Mouse (Mus musculus) kidney, postnatal 36 days (tissue): ENCODE results near the gene Rapgef1.

Experiments used
- DNase-seq, 2 experiments: peaks; one replicate each; pipeline ENCODE4 v3.0.0; 2021 to 2022; ENCODE audit warnings: mixed read lengths in 2 of 2

Rapgef1 gene

DNA sequence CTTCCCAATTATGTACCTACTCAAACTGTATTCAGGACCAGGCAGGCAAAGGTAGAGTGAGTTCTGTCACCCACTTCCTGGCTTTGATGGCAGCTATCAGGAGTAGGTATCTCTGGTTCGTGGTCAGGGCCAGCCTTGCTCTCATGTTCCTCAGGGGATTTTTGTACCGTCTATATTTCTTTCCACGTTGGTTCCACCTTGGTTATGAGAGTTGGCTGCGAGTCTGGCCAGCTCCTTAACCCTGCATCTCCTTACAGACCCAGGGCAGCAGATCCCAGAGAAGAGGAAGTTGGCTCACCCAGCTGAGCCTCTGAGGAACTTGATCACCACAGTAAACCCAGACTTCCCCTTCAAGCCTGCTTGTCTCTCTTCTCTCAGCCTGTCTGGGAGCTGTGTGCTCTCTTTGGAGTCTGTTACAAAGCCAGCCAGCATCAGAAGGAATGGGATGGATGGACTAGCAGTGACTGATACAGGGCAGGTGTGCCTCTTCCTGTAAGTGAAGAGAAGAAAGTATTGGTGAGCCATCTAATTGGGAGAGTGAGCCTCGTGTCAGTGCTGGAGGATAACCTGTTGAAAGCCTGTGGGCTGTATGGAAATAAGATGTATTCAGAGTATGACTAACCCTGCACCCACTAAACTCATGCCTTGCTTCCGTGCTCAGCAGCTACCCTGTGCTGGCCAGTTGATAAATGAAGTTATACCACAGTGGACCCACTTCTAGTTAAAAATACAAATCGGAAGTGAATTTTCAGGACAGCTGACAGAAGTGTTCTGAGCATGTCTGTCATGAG is 53.4 kb downstream of the Rapgef1 start:
- DNase-seq = no peak

DNA sequence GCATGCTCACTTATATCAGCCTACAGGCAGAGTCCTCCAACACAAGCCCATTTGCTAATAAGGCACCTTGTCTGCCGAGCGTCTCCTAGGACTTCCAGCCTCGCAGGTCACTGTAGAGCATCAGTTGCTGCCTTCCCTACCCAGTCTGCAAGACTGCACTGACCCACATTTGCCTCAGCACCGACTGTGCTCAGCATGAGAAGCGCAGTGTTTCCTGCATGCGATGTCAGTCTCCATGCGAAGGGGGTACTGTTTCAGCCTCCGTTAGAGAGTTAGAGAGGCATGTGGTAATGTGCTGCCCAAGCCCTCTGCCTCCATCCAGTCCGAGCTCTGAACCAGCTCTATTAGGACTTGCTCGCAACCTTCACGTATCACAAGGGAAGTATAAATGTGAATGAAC is 54.6 kb downstream of the Rapgef1 start:
- DNase-seq = no peak

DNA sequence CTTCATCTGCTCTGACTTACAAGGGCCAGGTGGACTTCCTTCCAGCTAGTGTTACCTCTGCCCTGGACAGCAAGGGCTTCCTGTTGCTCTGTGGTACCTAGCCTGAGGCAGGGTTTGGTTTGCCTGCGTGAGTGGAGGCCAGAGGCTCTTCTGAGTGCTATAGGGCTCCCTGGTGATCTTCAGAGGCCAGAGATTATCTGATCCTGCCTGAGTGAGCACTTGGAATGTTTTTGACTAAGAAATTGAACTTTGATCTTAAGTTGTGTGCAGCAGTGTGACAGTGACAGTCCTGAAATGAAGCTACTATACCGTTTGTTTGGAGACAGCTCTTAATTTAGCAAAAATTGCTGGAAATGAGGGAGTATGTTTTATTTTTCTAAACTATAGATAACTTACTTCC is 55.0 kb downstream of the Rapgef1 start:
- DNase-seq = no peak

DNA sequence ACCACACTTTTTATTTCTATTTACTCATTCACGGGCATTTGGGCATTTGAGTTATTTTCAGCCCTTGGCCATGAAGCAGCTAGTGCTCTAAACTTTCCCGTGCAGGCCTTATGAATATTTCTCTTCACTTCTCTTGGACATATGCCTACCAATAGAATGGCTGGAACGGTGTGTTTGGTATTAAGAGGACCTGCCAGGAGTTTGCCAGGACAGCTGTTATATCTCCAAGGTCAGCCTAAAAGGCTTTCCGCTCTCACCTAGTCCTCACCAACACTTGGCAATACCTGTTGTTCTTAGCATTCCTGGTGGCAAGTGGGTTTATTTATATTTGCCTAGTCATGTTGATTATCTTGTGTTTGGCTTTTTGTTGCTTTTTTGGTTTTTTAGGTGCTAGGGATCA is 56.3 kb downstream of the Rapgef1 start:
- no peak for DNase-seq

DNA sequence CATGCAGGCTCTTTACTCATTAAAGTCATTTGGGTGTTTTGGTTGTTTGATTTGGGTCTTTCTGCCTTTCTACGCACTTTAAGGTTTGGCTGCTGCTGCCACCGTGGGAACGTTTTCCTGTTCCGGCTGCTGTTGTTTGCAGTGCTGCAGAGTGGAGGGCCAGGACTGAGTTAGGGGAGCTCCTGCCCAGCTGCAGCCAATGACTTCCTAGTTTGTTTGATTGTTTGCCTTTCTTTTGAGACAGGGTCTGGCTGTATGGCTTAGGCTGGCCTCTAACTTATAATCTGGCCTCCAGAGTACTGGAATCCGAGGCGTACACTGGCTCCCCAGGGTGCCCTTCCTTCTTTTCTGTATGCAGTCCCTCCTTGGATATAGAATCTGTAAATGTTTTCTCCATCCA is 57.0 kb downstream of the Rapgef1 start:
- DNase-seq = no peak

DNA sequence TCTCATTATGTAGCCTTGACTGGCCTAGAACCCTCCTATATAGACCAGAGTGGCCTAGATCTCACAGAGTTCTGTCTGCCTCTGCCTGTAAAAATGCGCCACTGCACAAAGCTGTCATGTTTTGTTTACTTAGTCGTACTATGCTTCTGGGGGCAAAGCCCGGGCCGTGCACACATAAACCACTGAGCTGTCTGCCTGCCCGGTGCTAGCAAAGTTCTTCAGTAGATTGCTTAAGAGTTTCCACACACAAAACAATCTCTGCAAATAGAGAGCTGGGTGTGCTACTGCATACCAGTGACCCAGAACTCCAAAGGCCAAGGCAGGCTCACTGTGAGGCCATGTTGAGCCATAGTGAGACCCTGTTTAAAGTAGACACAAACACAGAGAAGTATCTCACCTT is 58.3 kb downstream of the Rapgef1 start:
- peak; percentile 29 to 32 for DNase-seq

DNA sequence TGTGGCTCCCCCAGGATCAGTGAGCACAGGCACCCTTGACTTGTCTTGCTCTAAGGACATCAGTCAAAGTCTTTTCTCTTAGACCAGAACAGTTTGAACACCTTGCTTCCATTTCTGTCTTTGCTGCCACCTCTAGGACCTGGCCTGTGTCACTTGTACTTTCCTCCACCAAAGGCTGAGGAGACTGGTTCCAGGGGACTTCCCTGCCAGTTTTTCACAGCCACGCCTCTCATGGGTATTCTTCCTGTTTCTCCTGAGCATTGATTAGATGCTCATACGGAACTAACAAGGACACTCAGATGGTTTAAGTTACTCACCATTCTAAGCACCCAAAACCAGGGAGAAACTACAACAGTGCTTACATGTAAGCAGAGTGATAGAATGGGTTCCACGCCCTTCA is 59.0 kb downstream of the Rapgef1 start:
- no peak for DNase-seq

DNA sequence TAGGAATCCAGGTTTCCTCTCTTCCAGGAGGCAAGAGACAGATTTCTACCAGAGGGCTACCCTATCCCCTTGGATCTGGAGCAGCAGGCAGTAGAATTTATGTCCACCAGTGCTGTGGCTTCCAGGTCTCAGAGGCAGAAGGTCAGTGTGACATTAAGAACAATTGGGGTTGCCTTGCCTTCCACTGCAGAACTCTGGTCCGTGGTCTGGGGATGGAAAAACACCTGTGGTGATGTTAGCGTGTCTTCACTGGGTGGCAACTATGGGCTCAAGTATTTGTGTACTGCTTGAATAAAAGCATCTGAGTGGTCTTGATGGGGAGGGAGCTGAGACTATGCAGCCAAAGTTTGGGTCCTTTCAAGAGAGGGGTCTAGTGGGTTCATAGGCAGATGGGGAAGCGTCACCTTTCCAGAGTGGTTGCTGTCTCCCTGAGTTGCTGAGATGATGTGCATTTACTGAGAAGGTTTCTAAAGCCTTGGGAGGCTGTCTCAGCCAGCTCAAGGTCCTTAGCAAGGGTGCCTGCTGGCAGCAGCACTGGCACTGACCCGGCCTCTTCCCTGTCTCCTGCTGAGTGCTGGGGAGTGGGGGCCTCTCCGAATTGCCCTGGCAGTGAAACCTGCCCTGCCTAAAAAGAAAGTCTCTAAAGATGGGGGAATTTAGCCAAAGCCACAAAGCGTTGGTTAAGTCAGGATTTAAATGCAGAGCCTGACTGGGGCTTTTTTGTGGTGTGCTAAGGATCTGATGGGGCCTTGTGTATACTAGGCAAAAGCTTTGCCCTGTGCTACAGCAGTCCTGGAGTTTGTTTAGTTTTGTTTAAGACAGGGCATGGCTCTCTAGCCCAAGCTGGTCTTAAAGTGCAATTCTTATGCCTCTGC is 60.4 kb downstream of the Rapgef1 start:
- no peak for DNase-seq

DNA sequence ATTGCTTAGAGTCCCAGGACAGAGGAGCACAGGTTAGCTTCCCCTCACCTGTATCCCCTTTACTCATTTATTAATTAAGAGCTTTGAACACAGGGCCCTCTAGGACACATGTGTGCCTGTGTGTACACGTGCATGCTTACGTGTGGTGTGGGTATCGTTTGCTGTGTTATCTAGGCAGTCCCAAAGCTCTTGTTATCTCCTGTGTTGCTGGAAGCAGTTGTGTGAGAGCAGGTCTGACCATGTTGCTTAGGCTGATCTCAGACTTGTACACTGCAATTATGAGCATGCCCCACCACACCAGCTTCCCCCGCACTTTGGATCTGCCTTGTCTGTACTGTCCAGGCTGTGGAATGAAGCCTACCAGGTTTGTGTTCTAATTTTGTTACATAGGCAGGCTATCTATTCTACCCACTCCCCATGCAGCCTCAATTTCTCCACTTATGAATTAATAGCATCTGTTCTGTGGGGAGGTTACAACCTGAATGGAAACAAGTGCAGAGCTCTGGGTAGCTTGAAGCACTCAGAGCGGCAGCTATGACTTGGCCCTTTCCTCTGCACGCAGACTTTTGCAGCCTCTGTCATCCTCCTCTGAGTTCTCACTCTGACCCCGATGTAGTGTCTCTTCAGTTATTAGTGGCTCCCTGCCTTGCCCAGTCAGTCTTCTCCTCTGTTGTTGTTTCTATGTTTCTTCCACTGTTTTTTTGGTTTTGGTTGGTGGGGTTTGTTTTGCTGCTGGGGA is 63.9 kb downstream of the Rapgef1 start:
- no peak for DNase-seq

DNA sequence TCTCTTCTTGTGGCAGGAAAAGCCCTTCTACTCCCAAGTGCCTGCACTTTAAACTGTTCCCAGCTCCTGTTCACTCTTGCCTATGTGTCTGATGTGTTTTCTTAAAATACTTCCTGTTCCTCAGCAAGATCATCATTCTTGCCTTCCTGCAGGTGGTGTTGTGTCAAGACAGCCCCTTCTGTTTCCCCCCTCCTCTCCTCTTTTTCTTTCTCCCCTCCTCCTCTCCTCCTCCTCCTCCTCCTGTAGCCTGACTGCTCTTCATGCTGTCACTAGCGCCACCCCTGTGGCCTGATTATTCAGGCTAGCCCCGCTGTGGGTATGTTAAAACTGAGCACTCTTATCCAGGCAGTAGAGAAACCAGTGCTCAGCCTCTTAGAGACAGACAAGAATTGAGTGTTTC is 65.0 kb downstream of the Rapgef1 start:
- no peak for DNase-seq

DNA sequence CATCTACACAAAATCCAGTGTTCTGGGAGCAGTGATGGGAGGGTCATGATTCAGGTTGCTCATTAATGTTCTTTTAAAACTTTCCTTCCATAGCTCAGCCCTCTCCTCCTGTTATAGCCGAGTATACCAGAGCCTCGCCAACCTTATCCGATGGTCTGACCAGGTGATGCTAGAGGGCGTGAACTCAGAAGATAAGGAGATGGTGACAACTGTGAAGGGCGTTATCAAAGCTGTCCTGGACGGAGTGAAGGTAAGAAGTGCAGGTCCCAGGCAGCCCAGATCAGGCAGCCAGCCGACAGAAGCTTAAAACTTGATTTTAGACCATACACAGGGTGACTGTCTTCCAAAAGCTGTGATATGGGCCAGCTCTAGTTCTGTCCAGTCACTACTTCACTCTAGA is 69.5 kb downstream of the Rapgef1 start:
- no peak for DNase-seq

DNA sequence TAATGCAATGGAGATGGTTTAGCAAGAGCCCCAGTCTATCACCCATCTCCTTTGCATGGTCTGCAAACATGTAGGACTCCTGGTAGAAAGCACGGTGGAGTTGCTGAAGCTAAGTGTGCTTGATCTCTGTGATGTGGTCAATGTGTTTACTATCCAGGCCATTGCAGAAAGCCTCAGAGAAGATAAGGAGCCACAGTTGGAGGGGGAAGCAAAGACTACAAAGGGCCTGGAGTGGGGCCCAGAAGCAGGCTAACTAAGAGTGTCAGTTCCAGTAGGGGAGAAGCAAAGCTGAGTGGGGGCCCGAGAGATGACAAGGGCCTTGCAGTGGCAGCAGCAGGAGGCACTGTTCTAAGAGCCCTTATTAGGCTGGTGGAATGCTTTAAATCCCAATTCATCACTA is 70.0 kb downstream of the Rapgef1 start:
- DNase-seq = no peak

DNA sequence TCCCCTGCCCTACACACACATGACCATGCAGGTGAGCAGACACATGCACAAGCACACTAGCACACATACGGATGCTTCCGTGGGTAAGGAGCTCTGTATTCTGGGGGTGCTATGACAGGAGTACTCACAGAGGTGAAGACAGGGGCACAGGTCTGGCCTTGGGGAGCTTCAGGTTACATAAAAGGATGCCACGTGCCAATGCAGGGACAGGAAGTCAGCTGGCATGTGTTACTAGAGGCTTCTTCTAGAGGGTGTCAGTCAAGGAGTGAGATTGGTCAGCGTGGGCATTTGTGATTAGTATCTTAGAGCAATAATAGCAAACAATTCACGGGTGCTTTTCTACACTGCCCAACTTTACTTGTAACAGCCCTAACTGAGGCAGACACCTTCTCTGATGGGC is 71.5 kb downstream of the Rapgef1 start:
- no peak for DNase-seq

DNA sequence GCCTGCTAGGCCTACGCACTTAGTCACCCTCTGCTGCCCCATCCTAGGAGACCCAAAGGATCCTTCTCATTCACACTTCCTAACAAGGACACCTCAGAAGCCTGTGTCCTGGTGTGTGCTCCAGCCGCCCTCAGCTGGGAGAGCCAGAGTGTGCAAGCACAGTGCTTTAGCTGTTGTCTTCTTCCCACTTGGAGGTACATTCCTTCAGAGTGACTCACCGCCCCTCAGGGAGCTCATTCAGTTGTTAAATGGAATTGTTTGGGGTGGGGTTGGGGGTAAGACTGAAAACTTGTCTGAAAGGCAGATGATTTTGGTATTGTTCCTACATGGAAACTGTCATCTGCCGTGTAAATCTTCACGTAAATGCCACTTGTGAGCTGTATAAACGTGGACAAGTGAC is 72.0 kb downstream of the Rapgef1 start:
- DNase-seq = no peak

DNA sequence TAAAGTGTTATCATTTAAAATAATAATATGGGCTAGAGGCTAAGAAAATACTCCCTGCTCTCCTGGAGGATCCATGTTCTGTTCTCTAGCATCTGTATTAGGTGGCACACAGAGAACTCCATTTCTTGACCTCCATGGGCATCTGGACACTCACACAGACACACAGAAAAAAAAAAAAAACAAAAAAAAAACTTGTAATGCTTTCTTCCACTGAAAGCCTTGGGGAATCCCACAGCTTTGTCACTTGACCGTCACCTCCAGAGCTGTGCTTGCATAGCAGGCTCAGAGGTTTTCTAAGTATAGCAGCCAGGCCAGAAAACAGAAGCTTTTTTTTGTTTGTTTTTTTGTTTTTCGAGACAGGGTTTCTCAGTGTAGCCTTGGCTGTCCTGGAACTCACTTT is 72.7 kb downstream of the Rapgef1 start:
- no peak for DNase-seq

DNA sequence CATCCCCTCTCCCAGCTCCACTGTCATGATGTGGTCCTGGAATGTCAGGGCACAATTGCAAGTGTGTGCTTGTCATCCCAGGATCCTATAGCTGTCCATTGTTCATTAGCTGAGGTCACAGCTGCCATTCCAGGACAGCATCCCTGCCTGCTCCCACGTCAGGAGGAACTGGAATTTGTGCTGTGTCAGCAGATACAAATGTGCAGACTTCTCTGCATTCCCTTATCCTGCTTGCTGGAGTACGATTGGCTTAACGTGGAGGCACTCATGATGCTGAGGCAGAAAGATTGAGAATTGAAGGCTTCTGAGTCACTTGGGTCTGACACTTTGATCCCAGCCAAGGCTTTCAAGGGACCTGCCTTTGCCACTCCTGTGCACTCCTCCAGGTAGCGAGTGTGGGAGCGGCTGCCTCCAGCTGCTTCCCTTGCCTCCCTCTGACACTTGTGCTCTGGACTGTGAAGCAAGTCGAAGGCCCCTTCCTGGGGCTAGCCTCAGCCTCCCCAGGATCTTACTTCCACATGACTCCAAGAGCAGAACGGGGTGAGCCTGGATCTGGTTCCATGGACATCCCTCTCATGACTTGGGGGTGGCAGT is 76.8 kb downstream of the Rapgef1 start:
- peak in 1 of 2 experiments; percentile 29 for DNase-seq

DNA sequence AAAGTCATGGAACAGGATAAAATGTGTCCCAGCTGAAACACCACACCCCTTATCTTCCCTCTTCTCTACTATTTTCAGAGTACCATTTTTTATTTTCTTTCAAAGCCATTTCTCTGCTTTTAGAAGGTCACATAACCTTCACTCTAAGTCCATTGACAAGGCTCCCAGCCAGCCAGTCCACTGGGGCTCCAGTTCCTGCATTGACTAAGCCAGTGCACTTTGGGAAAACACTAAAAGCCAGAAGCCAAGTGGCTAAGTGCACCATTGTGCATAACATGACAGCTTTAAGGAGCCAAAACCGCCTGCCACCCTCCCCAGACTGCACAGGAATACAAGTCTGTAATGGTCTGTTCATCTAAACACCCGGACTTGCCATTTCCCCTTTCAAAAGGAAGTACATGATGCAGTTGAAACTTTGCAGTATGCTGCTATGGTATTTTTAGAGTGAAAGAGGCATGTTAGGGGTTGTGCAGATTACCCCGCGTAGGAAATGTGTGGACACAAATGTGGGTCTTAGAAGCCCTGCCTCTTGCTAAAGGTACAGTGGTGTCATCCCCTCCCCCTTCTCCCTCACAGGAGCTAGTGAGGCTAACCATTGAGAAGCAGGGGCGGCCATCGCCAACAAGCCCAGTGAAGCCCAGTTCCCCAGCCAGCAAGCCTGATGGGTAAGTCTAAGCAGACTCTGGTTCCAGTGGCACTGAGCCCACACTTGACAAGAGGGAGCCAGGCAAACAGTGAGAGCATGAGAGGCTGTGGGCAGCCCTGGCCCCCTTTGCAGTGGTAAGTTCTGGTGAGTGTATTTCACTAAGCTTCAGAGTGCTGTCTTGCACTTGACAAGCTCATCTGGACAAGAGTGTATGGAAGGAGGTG is 79.1 kb downstream of the Rapgef1 start:
- DNase-seq = no peak

DNA sequence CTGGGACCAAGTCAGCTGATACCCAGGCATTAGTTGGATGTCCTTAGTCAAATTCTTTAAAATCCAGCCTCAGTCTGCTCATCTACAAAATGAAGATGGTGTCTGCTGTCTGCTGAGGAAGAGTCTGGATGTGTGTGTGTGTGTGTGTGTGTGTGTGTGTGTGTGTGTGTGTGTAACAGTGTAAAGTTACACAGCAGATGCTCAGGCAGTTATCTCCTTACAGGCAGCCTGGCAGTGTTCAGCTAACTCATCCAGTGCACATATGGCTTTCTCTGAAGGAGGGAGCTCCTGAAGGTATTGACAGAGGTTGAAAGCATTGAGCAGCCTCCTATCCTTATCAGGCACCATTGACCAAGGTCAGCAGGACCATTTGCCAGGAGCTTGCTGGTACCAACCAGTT is 81.4 kb downstream of the Rapgef1 start:
- no peak for DNase-seq

DNA sequence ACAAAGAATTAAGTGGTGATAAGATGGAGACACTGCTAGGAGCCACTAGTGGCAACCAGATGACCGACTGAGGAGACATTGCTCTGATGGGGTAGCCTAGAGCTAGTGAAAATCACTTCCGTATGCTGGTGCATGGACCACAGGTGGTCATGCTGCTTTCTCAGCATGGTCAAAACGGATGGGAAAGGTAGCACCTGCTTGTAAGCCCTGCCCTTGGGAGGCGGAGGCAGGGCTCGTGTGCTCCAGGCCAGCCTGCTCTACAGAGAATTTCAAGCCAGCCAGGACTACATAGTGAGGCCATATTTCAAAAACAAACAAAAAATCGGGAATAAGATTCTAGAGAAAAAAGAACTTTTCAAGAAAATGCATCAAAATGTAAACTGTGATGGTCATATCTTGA is 81.9 kb downstream of the Rapgef1 start:
- DNase-seq = no peak

DNA sequence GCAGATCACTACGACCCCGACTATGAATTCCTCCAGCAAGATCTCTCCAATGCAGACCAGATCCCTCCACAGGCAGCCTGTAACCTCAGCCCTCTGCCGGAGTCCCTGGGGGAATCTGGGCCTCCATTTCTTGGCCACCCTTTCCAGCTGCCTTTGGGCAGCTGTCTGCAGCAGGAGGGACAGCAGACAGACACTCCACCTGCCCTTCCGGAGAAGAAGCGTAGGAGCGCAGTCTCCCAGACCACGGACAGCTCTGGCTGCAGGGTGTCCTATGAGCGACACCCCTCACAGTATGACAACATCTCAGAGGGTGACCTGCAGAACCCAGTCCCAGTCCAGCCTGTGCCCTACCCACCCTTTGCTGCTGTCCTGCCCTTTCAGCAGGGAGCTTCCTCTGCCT is 82.7 kb downstream of the Rapgef1 start:
- DNase-seq = no peak

DNA sequence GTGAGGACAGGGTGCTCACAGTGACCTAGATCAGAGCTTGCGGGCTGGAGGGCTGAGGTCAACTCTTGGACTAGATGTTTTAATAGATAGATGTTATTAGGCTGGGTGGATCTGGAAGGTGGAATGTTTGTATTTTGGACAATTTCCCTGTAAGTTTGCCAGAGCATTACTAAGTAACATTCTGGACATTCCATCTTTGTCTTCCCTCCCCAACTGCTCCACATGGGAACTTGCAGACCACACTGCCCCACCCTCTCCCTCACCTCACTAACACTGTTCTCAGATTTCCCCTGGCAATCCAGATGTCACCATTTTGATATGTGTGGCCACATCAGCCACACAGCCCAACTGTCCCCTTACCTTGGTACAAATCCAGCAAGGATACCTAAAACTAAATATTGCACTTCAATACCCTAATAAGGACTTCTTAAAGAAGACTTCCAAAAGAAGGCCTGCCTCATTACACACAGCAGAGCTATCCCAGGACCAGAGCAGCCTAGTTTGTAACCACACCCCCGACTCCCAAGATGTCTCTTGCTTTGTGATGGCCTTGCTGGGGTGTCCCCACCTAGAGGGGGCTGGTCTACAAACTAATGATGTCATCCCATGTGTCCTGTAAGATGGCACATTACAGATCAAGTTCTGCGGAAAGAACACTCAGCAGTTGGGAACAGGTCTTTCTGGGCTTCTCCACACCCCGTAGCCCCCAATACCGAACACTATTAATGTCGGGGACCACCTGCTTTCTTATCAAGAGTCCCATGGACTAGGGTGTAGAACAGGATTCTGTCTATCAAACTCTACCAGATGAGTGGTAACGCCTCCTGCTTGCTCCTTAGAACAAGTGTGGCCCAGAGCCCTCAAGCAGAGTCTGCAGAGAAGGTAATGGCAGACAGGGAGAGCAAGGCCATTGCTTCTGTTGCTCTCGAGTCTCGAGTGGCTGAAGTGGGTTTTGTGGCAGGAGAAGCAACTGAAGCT is 83.9 kb downstream of the Rapgef1 start:
- DNase-seq = peak in 1 of 2 experiments; percentile 24
